Mouse (Mus musculus) C2C12 (cell line): Measurements from ENCODE around the gene Kif17.

ENCODE experiments used
- CEBPB ChIP-seq: IDR thresholded peaks from one replicate; pipeline ENCODE4 v1.6.1; 2011; ENCODE audit warnings: low read depth, mild to moderate bottlenecking, control low read depth, moderate library complexity
- CTCF ChIP-seq: IDR thresholded peaks from one replicate; pipeline ENCODE4 v1.5.1; 2011; ENCODE audit not compliant: control insufficient read depth, insufficient read depth, insufficient read length
- MAX ChIP-seq: IDR thresholded peaks from one replicate; pipeline ENCODE4 v1.6.1; 2011; ENCODE audit warnings: mild to moderate bottlenecking, control low read depth
- MYOG ChIP-seq: IDR thresholded peaks from one replicate; pipeline ENCODE4 v1.6.1; 2011; ENCODE audit not compliant: control insufficient read depth, insufficient read length; ENCODE audit errors: extremely low read depth
- USF1 ChIP-seq: IDR thresholded peaks from one replicate; pipeline ENCODE4 v1.6.1; 2011; ENCODE audit warnings: low read depth, mild to moderate bottlenecking, control low read depth, moderate library complexity

DNA sequence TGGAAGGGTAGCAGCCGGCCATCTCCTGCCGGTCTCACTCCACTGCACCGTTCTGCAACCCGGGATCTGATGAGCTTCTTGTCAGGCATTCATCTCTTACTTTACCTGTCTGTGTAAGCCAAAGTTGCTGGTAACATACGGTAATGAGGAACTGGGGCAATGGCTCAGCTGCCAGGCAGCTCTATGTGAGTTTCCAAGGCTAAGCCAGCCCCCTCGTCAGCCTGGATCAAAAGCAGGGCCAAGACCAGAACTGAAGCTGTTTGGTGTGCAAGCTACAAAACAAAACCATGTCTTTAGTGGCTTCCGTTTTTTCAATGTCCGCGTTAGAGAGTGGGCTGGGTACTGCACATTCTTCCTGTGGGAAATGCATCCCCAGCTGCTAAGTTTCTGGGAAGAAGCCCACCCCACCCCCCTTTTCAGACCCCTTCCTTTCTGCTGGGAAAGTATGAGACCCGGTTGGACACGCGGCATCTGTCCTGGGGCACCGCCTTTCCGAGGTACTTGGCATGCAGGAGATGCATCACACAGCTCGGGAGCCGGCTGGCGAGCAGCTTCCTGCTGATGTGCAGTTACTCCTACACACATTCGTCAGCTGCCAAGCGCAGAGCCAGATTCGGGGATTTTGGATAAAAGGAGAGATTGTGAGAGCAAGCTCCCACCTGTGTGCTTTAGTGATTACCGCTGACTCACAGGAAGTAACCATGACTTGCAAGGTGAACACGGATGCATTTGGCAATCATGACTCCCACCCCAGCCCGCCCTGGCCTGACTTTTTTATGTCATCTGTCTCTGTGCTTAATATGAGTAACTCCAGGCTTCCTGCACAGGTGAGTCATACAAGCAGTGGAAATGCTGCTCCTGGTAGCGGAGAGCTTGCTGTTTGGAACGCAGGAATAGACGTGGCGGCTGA is 3.2 kb upstream of the Kif17 start:
- TF ChIP-seq MAX (no peak), CTCF (no peak), CEBPB (no peak), USF1 (no peak), MYOG (no peak)
